Mouse (Mus musculus): ENCODE results near the gene Serpini2. TPM values are rescaled to one million over a fixed set of nuclear protein-coding genes. Genes with fewer than 3 reads are reported as not detected.

Serpini2 gene
- 55.4 TPM for polyA plus RNA-seq (2014; fragmentation: Illumina TruSeq; extraction: RNeasy Lipid Tissue Mini Kit (QIAGEN cat#74804); ENCODE audit: low replicate concordance)

GRCm38 (mm10) chr3:75269978-75270377, at the start of gene Serpini2:
Gene Serpini2, minus strand, starts transcription at chr3:75270078.

Other genes with a start within 250 kb of the Serpini2 start
- 0.22 TPM for gene Zbbx, start 105.0 kb downstream of the Serpini2 start, polyA plus RNA-seq (2014; fragmentation: Illumina TruSeq; extraction: RNeasy Lipid Tissue Mini Kit (QIAGEN cat#74804); ENCODE audit: low replicate concordance)
- not detected for gene Wdr49, start 212.1 kb upstream of the Serpini2 start, polyA plus RNA-seq (2014; fragmentation: Illumina TruSeq; extraction: RNeasy Lipid Tissue Mini Kit (QIAGEN cat#74804); ENCODE audit: low replicate concordance)